Mouse (Mus musculus) brain, embryonic 14.5 days (tissue): ENCODE measurements around the gene Med28. TPM values are rescaled to one million over a fixed set of nuclear protein-coding genes. Genes with fewer than 3 reads are reported as not detected.

Experiments
- DNase-seq: peaks from one replicate; pipeline ENCODE4 v3.0.0-alpha.2; 2011; ENCODE audit warnings: low read depth
- CTCF ChIP-seq: fragments of 200-500 bp; IDR thresholded peaks from 2 replicates; pipeline ENCODE4 v1.5.1; 2012; ENCODE audit warnings: inconsistent platforms, mild to moderate bottlenecking, moderate library complexity, borderline replicate concordance; ENCODE audit not compliant: insufficient read depth, insufficient read length; ENCODE audit errors: extremely low read depth
- POLR2A ChIP-seq: fragments of 200-500 bp; IDR thresholded peaks from 2 replicates; pipeline ENCODE4 v1.6.1; 2012; ENCODE audit warnings: mild to moderate bottlenecking, inconsistent platforms, borderline replicate concordance; ENCODE audit not compliant: poor library complexity, insufficient read depth, insufficient read length, severe bottlenecking; ENCODE audit errors: extremely low read depth
- polyA plus RNA-seq: library from polyadenylated mRNA; depleted of rRNA; stranded (reverse); fragments of >200 nt; gene quantifications from 2 replicates; pipeline ENCODE4 v1.2.3, GENCODE M21; 2012

The Med28 gene
- polyA plus RNA-seq, 1 experiment, result 133 TPM

DNA sequence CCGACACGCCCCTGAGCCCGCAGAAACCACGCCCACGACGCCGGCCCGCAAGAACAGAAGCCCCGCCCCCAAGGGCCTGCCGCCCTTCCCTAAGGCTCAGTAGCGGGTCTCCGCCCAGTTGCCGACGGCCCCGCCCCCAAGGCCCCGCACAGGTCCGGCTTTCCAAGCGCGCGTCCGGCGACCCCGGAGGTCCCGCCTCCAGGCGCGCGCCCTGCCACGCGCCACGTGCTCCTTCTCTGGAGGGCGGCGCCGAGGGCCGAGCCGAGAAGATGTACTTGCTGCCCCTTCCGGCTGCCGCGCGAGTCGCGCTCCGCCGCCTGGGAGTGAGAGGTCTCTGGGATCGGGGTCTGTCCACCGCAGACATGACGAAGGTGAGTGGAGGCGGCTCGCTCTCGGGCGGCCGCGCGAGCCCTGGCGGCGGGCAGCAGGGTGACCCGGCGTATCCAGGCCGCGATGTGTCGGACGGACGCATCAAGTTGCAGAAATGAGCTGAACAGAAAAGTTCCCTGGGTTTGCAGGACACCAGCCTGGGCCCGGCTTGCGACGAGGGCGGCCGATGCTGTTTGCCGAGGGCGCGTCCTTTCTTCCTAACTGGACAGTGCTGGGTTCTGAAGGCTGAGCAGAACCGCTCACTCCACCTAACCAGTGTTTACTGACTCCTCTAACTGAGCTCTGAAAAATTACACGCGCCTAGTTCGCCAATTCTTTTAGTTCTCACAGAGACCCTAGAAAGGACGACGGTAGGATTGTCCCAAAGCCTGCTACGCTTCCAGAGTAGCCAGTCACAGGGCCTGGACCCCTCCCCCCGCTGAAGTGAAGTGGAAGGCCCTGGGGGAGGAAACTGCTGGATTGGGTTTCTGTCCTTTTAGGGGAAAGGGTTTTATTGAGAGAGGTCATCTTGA, 26.6 kb upstream of the Med28 start, which contains the start of gene Lap3:
Gene Lap3, plus strand, starts transcription at position 184 of the 902 bp plus-strand sequence.
- TF ChIP-seq CTCF (peak; percentile 19; the same call in 1 of the 2 replicates), POLR2A (peak; percentile 54; the same call in 1 of the 2 replicates)
- DNase-seq, result peak; percentile 98

DNA sequence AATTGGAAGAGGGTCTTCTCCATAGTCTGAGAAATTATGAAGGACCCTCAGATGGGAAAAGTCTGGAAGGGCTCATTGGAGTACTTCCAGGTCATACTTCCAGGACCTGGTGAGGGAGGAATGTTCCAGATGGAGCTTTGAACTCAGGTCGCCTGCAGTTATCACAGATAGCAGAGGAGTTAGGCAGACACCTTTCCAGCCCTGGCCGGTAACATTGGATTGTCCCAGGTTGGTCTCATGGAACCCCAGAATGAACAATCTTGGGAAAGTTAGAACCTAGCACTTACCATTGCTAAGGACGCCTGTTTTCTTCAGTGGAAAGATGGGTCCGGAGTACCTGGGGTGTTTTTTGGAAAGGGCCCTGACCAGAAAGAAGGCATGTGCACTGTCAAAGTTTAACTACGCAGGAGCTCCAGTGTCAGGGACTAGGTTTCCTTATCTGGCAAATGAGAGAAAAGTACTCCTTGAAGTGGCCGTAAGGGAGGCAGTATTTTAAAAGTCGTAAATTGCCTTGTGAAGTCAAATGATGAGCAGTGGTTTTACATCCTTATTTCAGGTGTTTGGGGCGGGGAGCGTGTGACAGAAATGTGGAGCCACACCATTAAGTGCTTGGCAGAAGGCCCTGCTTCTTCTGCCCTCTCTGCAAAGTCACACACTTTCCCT, 25.8 kb upstream of the Med28 start:
- no peak for DNase-seq
- no peak for TF ChIP-seq POLR2A
- TF ChIP-seq CTCF, result no peak

GRCm38 (mm10) chr5:45495429-45495975, 24.5 kb upstream of the Med28 start:
- TF ChIP-seq CTCF (no peak), POLR2A (no peak)
- DNase-seq, result no peak

- TF ChIP-seq CTCF, result no peak
- TF ChIP-seq POLR2A, result no peak
- no peak for DNase-seq
Observed at GRCm38 (mm10) chr5:45496042-45496441, 24.0 kb upstream of the Med28 start.

DNA sequence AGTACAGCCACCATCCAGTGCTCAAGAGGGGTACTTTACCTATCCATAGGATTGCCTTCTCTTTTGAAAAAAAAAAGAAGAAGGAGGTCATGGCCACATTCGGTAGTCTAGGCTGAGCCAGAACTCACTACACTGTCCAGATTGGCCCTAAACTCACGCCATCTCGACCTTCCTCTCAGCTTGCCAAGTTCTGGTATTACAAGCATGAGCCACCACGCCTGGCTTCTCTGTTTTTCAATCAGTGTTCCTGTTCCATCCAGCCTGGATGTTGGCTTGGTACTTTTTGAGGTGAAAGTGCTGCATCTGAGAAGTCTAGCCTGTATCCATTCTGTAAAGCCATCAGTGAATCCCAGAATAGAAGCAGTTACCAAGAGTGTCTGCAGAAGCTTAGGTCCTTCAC, 23.6 kb upstream of the Med28 start:
- DNase-seq, result no peak
- TF ChIP-seq CTCF, result no peak
- no peak for TF ChIP-seq POLR2A

DNA sequence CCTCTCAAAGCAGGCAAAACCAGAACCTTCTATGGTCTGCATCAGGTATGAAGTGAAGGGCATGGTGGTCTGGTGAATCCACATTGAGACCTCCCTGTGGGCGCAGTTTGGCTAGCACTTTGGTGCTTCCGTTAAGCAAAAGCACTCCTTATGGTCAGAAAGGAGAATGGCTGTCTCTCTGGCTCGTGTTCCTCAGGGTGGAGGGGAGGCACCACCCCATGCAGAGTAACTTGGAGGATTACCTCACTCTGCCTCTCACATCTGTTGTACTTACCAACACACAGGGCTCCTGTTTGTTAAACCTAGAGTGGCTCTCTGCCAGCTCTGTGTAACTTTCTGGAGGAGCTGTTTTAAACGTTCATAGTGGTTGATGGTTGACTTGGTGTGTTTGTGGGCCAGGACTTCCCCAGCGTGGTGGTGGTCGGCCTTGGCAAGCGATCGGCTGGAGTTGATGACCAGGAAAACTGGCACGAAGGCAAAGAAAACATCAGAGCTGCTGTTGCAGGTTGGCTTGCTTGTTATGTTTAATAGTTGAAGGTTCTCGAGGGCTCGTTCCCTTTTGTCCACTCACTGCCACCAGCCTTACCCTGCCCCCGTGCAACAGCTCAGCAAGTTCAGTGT, 23.0 kb upstream of the Med28 start:
- DNase-seq, result no peak
- no peak for TF ChIP-seq CTCF
- TF ChIP-seq POLR2A, result no peak

DNA sequence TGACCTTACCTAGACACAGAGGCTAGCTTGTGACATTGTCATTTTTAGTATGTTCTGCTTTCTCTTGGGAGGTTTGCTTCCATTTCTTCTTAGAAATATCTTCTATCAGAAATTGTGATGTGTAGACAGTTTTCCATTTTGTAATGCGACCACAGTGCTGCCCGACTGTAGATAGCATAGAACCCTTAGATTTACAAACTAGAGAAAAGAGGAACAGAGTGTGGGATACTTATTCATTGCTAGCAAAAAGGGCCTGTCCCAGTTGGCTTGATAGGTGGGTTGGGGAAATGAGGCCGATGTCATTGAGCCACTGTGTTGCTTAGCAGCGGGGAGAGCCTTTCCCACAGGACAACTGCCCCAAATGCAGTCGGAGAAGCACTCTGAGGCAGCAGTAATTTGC, 22.5 kb upstream of the Med28 start:
- no peak for DNase-seq
- TF ChIP-seq CTCF, result no peak
- no peak for TF ChIP-seq POLR2A

DNA sequence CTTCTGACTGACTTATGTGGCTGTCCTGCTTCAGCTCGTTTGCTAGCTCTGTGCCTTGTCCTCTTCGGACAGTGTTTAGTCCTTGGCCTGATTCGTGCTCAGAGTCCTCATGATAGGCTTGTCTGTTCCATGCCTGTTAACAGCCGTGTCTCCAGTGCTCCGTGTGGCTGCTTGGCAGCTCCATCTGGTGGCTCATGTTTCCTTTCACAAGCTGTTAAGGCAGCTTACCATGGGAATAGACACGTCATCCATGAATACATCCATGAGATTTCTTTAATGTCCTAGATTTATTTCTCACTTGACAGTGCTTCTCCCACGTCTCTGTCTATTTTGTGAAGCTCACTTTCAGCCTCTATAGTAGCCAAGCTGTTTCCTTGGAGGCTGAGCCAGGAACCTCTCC, 10.0 kb upstream of the Med28 start:
- peak; percentile 20 for DNase-seq
- TF ChIP-seq POLR2A (no peak), CTCF (no peak)

DNA sequence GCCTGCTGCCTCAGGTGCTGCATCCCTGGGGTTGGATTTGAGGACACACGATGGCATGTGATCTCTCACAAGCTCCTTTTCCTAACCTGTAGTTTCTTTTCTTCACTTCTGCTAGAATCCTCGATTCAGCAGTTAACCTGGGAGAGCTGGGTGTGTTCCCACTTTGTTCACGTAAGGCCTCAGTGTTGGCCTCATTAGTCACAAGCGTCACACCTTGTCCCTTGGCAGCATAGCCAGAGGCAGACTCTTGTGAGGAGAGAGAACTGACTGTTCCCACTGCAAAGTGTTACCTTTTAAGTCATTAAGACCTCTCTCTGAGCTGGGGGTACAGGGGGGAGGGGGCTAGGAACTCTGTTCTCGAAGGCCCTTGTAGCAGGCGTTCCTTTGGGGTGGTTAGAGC, 7.1 kb upstream of the Med28 start:
- DNase-seq, result no peak
- TF ChIP-seq POLR2A, result no peak
- no peak for TF ChIP-seq CTCF

- TF ChIP-seq POLR2A, result no peak
- TF ChIP-seq CTCF, result no peak
- DNase-seq, result no peak
Observed at GRCm38 (mm10) chr5:45513511-45513910, 6.5 kb upstream of the Med28 start.

DNA sequence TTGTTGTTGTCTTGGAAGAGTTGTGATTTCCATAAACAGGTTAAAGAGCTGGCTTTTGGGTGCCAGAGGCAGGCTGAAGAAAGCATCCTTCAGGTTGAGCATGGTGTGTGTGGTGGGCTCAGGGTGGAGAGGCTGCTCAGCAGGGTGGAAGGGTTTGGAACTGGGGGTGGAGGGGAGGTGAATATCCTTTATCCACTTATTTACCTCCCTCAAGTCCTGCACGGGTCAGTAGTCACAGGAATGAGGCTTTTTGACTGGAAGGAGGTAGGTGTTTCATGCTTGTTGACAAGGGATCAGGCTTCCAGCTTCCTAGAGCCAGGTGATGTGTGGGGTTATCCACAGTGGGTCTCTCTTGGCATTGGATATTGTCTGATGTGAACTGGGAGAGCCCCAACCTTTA, 5.4 kb upstream of the Med28 start:
- TF ChIP-seq POLR2A (no peak), CTCF (no peak)
- DNase-seq, result no peak
